ENCODE assay signal across 8 mouse cellular contexts in the genomic region with DNA sequence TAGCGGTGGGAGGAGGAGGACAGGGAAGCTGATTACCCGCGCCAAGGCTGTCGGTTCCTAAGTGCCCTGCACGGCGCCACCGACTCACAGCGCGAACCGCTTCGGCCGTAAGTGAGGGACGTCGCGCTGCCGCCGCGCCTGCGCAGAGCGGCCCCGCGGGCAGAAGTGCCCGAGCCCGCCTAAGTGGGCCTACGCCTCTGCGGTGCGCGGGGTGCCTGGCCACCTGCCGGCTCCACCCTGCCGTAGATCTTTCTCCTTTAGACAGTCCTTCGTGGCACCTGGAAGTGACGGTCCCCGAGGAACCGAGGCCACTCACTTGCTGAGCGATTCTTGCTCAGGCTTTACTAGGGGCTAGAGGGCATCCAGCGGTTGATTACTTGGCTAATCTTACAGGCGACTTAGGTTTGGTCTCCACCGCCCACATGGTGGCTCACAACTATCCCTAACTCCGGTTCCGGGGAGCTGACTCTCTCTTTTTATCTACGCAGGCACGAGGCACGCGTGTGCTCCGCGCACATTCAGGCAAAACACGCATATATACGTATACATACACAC. TPM values are rescaled to one million over a fixed set of nuclear protein-coding genes. Genes with fewer than 3 reads are reported as not detected.
DNase-seq lines count a peak whose midpoint lies in the region; ATAC-seq lines count a peak whose summit lies in the region.

No protein-coding gene starts in this region.

- peak overlapping the region; percentile 89 for H3K27ac ChIP-seq in intestine, embryonic 15.5 days

- peak; percentile 98 for ATAC-seq in intestine, embryonic 15.5 days

- intact Hi-C loops in gastrocnemius, postnatal 36 days (cut with DNase I): no loop called here
- intact Hi-C loops in left cerebral cortex, postnatal 25 days (cut with DNase I): loop anchor here (1.0 to 10.0 kb wide), 2 partner anchors 21 to 372 kb away; a partner anchor contains a TSS

- H3K4me3 ChIP-seq in intestine, embryonic 15.5 days (replicated peaks): peak overlapping the region; percentile 73

- WGBS in intestine, embryonic 15.5 days: under 1% methylated on average over 48 of the region's 48 CpGs

- no peaks in the 10 kb centered on the region for H3K9me3 ChIP-seq in intestine, embryonic 15.5 days

- DNase-seq in adrenal gland, adult 2 months: peak; percentile 94
- peak; percentile 81 for DNase-seq in embryo, embryonic 11.5 days (ENCODE audit: low read depth, low spot score)
- peak; percentile 79 to 88 for DNase-seq in gastrocnemius, postnatal 36 days
- DNase-seq in left cerebral cortex, postnatal 25 days (ENCODE audit: low spot score in 2 of 2): peak; percentile 89 to 90
- peak; percentile 93 for DNase-seq in mesoderm, embryonic 11.5 days (ENCODE audit: low read depth, low spot score)
- DNase-seq in right cerebral cortex, postnatal 25 days: peak; percentile 91
- peak; percentile 84 to 87 for DNase-seq in urinary bladder, postnatal 36 days (ENCODE audit: low spot score in 2 of 2)

- H3K36me3 ChIP-seq in intestine, embryonic 15.5 days: no peaks in the 10 kb centered on the region

- H3K4me2 ChIP-seq in intestine, embryonic 15.5 days (replicated peaks): peak overlapping the region; percentile 62

- no peaks in the 10 kb centered on the region for H3K27me3 ChIP-seq in intestine, embryonic 15.5 days (replicated peaks)

- H3K9ac ChIP-seq in intestine, embryonic 15.5 days: peak overlapping the region; percentile 78

- 0 out of 2 replicates have a peak, but pooled peaks cover 9% of the 10 kb centered on the region for H3K4me1 ChIP-seq in intestine, embryonic 15.5 days (replicated peaks)

RNA-seq across cellular contexts. Expression of a gene that starts 7.4 kb away (rescaled TPM):
- 10 to 100 TPM; 78.9 to 85.8 TPM for total RNA-seq in adrenal gland, adult 2 months (2021)
- polyA plus RNA-seq in adrenal gland, adult 2 months (2012; rRNA removed): 26.9 and 34.0 TPM in 2 replicates
- total RNA-seq in gastrocnemius, postnatal 36 days (2021): 10 to 100 TPM; 44.7 to 47.3 TPM
- 257 and 282 TPM in 2 replicates for polyA plus RNA-seq in intestine, embryonic 15.5 days (2015; fragmentation: Nextera tagmentation; extraction: Ambion mirVana)
- total RNA-seq in left cerebral cortex, postnatal 25 days (2021): 10 to 100 TPM; 43.9 to 50.5 TPM

RNA-seq across cellular contexts. Expression of a gene that starts 21.1 kb away (rescaled TPM):
- total RNA-seq in adrenal gland, adult 2 months (2021): 100 to 1,000 TPM; 100 to 104 TPM
- 57.4 and 61.3 TPM in 2 replicates for polyA plus RNA-seq in adrenal gland, adult 2 months (2012; rRNA removed)
- 10 to 100 TPM; 53.7 to 54.6 TPM for total RNA-seq in gastrocnemius, postnatal 36 days (2021)
- 73.1 and 75.9 TPM in 2 replicates for polyA plus RNA-seq in intestine, embryonic 15.5 days (2015; fragmentation: Nextera tagmentation; extraction: Ambion mirVana)
- total RNA-seq in left cerebral cortex, postnatal 25 days (2021): 10 to 100 TPM; 43.1 to 49.7 TPM

RNA-seq across cellular contexts. Expression of a gene that starts 22.4 kb away (rescaled TPM):
- total RNA-seq in adrenal gland, adult 2 months (2021): 10 to 100 TPM; 26.1 to 33.4 TPM
- polyA plus RNA-seq in adrenal gland, adult 2 months (2012; rRNA removed): 11.0 and 12.5 TPM in 2 replicates
- 10 to 100 TPM; 41.3 to 44.0 TPM for total RNA-seq in gastrocnemius, postnatal 36 days (2021)
- polyA plus RNA-seq in intestine, embryonic 15.5 days (2015; fragmentation: Nextera tagmentation; extraction: Ambion mirVana): 12.4 and 15.0 TPM in 2 replicates
- 10 to 100 TPM; 55.0 to 59.4 TPM for total RNA-seq in left cerebral cortex, postnatal 25 days (2021)

Comparison
In these comparisons a context has a peak if more than half of its experiments do, and no peak if none do; other contexts are left out.
1. Peak in every context shown above with its lines: DNase-seq, ATAC-seq, H3K4me3 ChIP-seq and H3K27ac ChIP-seq.